Mouse (Mus musculus): ENCODE measurements around the gene Ogfod2.

DNA sequence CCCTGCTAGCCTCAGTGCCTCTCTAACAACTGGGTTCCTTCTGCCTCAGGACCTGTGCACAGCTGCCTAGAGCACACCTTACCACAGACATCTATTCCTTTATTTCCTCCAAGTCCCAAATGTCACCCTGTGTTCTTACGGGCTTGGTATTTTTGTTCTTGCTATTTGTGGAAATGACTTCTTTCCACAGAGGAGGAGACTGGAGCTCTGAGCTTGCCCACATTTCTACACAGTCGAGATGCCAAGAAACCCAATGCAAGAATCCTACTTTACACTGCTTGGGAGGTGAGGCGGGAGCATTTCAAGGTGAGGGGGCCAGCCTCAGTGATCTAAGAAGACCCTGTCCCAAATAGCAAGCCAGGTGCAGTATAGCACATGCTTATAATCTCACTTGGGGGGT, 26.6 kb upstream of the Ogfod2 start:
- TF ChIP-seq CTCF (IDR thresholded peaks at IDR 0.05; ENCODE audit: low read depth) (no peak), EP300 (IDR thresholded peaks at IDR 0.05; ENCODE audit: low read depth) (no peak)
